Mouse (Mus musculus) liver, embryonic 14.5 days (tissue): ENCODE measurements around the gene Fam92b. TPM values are rescaled to one million over a fixed set of nuclear protein-coding genes. Genes with fewer than 3 reads are reported as not detected.

ENCODE experiments used
- ATAC-seq: fragments of 200-750 bp; cut with Nextera tagmentation; 2 replicates; pipeline ENCODE4 v1.8.0; 2017; ENCODE audit warnings: moderate number of reproducible peaks, mild to moderate bottlenecking, moderate library complexity; ENCODE audit not compliant: insufficient read depth
- DNase-seq, 3 experiments: peaks; one replicate each; pipeline ENCODE4 v3.0.0-alpha.2; 2012 to 2013; ENCODE audit warnings: low read depth in 3 of 3, low spot score in 3 of 3
- H3K27ac ChIP-seq: fragments of 300-500 bp; sonication (generic); 2 replicates; pipeline ENCODE4 v1.5.1; 2014; ENCODE audit warnings: moderate library complexity, mild to moderate bottlenecking, control low read depth, inconsistent platforms
- H3K27me3 ChIP-seq: fragments of 300-500 bp; sonication (generic); 2 replicates; pipeline ENCODE4 v1.6.1; 2014; ENCODE audit warnings: mild to moderate bottlenecking, low read length, moderate library complexity; ENCODE audit not compliant: control insufficient read depth, insufficient read depth
- H3K36me3 ChIP-seq: fragments of 300-500 bp; sonication (generic); replicated peaks from 2 replicates; pipeline ENCODE4 v1.6.1; 2014; ENCODE audit warnings: low read depth; ENCODE audit not compliant: control insufficient read depth, insufficient read depth
- H3K4me1 ChIP-seq, 2 experiments: fragments of 200-500 bp in 1 of 2; fragments of 300-500 bp in 1 of 2; sonication (generic) in 1 of 2; replicated peaks; 2 replicates each; pipeline ENCODE4 v1.6.1; 2012 to 2014; ENCODE audit warnings: antibody characterized with exemption in 1 of 2, inconsistent platforms in 1 of 2, low read length in 1 of 2; ENCODE audit not compliant: control insufficient read depth in 2 of 2, insufficient read depth in 2 of 2
- H3K4me2 ChIP-seq: fragments of 300-500 bp; sonication (generic); 2 replicates; pipeline ENCODE4 v1.6.1; 2014; ENCODE audit warnings: low read depth, mild to moderate bottlenecking, control low read depth, moderate library complexity
- H3K4me3 ChIP-seq, 2 experiments: fragments of 200-500 bp in 1 of 2; fragments of 300-500 bp in 1 of 2; sonication (generic) in 1 of 2; 2 replicates each; pipeline ENCODE4 v1.5.1; 2012 to 2014; ENCODE audit warnings: low read depth in 2 of 2, low read length in 2 of 2, mild to moderate bottlenecking in 2 of 2, control low read depth in 1 of 2, inconsistent platforms in 1 of 2, moderate library complexity in 1 of 2; ENCODE audit not compliant: insufficient read depth in 1 of 2
- H3K9ac ChIP-seq: fragments of 300-500 bp; sonication (generic); replicated peaks from 2 replicates; pipeline ENCODE4 v1.6.1; 2014; ENCODE audit warnings: mild to moderate bottlenecking, control low read depth, moderate library complexity
- H3K9me3 ChIP-seq: fragments of 300-500 bp; sonication (generic); 2 replicates; pipeline ENCODE4 v1.6.1; 2016; ENCODE audit warnings: low read length, mixed read lengths; ENCODE audit not compliant: control insufficient read depth
- CTCF ChIP-seq: IDR thresholded peaks from 2 replicates; pipeline ENCODE4 v1.5.1; 2016; ENCODE audit warnings: antibody characterized with exemption, low read depth, control low read depth
- EP300 ChIP-seq: IDR thresholded peaks from 2 replicates; pipeline ENCODE4 v1.6.1; 2016; ENCODE audit warnings: antibody characterized with exemption, low read depth
- WGBS: fragments of 180-500 bp; shearing (Covaris S2); extraction: QIAGEN DNeasy Blood & Tissue Kit; methylation state at CpG from one replicate; pipeline ENCODE4 v1.1.7; 2014; ENCODE audit not compliant: insufficient replicate concordance; 5-methylcytosine and 5-hydroxymethylcytosine counted together
- polyA plus RNA-seq, 2 experiments: library from polyadenylated mRNA; depleted of rRNA in 1 of 2; stranded (reverse) in 1 of 2; unstranded in 1 of 2; fragments of >200 nt; fragmentation: Nextera tagmentation in 1 of 2; extraction: Ambion mirVana in 1 of 2; gene quantifications; 2 replicates each; pipeline versions ENCODE4 v1.2.1 to v1.2.3; 2012 to 2014

The Fam92b gene
- polyA plus RNA-seq, 2 experiments = not detected

DNA sequence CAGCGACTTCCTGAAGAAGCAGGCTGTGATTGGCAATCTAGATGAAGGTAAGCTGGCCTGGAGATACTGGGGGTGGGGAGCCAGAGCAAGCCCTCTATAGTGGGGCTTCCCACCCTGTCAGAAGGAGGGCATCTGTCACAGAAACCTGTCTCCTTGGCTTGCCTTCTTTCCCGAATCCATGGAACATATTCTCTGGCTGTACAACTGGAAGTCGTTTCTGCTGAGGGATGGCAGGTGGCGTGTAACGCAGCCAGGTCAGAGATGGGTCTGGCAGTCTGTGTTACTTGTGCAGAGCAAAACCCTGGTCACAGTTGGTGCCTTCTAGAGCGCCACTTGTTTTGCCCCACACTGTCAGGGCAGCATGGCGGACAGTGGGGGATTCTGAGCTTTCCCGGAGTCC, 16.9 kb downstream of the Fam92b start:
- Histone ChIP-seq H3K9ac (no peak overlapping the region), H3K27ac (no peak overlapping the region), H3K4me1 (no peaks in the 10 kb centered on the region), H3K4me3 (no peak overlapping the region), H3K9me3 (no peaks in the 10 kb centered on the region), H3K36me3 (no peaks in the 10 kb centered on the region), H3K27me3 (no peaks in the 10 kb centered on the region), H3K4me2 (no peak overlapping the region)
- TF ChIP-seq CTCF = no peak
- TF ChIP-seq EP300 = no peak
- no peak for DNase-seq
- no peak for ATAC-seq
- 62% methylated on average over 8 of the region's 8 CpGs for WGBS

DNA sequence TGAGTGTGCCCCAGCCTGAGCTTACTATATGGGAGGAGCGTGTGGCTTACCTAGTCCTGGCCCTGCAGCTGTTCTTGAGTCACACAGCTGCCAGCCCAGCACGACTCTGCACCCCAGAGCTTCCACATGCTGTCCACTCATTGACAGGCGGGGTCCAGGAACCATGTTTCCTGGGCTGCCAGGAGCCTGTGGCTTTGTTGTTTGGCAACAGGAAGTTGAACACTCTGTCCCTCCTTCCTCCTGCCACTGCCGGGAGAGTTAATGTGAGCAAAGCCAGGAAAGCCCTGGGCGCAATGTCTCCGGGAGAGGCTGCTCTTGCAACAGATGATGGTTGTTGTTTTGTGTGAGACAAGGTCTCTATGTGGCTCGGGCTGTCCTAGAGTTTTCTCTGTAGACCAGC, 24.6 kb downstream of the Fam92b start:
- Histone ChIP-seq H3K9ac (no peak overlapping the region), H3K36me3 (no peaks in the 10 kb centered on the region), H3K4me1 (no peaks in the 10 kb centered on the region), H3K4me3 (no peak overlapping the region), H3K27ac (no peak overlapping the region), H3K4me2 (no peak overlapping the region), H3K9me3 (no peaks in the 10 kb centered on the region), H3K27me3 (no peaks in the 10 kb centered on the region)
- ATAC-seq = no peak
- no peak for TF ChIP-seq EP300
- no peak for TF ChIP-seq CTCF
- DNase-seq = peak in 2 of 3 experiments; percentile 1 to 16
- 16% methylated on average over 7 of the region's 7 CpGs for WGBS

DNA sequence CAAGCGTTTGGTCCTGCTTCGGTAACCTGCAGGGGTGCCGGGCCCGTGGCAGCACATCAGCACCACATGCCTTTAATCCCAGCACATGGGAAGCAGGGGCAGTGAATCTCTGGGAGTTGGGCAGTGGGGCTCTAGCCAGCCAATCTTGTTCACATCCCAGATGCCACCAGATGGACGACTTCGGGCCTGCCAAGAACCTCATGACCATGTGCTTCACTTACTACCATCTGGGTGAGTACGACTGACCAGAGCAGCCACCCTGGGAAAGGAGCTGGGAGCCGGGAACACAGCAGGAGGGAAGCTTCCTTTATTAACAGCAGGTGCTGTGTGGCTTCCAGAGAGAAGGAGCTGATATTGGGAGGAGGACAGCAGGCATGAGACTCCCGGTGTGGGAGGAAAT, 26.1 kb downstream of the Fam92b start:
- H3K27ac ChIP-seq = no peak overlapping the region
- H3K4me2 ChIP-seq = no peak overlapping the region
- DNase-seq (no peak), ATAC-seq (no peak)
- H3K4me3 ChIP-seq = no peak overlapping the region
- no peak overlapping the region for H3K9ac ChIP-seq
- H3K27me3 ChIP-seq = no peaks in the 10 kb centered on the region
- H3K4me1 ChIP-seq = no peaks in the 10 kb centered on the region
- WGBS = 64% methylated on average over 9 of the region's 9 CpGs
- H3K36me3 ChIP-seq = no peaks in the 10 kb centered on the region
- TF ChIP-seq EP300 (no peak), CTCF (no peak)
- no peaks in the 10 kb centered on the region for H3K9me3 ChIP-seq

DNA sequence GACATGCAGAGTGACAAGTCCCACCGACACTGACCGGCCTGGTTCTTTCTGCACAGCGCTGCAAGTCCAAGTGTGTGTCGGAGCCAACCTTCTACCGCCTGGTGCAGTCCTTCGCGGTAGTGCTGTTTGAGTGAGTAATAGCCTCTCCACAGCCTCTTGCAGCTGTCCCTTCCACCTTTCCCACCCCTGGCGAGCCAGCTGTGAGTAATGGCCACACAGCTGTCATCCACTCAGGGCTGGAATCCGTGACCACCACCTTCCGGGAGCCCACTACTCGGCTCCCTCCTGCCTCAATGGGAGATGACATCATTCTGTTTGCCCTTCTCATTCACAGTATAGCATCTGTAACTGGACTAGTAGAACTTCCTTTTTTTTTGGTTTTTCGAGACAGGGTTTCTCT, 27.2 kb downstream of the Fam92b start:
- Histone ChIP-seq H3K36me3 (no peaks in the 10 kb centered on the region), H3K4me2 (no peak overlapping the region), H3K4me1 (no peaks in the 10 kb centered on the region), H3K4me3 (no peak overlapping the region), H3K27me3 (no peaks in the 10 kb centered on the region), H3K9ac (no peak overlapping the region), H3K9me3 (no peaks in the 10 kb centered on the region), H3K27ac (no peak overlapping the region)
- WGBS = 33% methylated on average over 12 of the region's 12 CpGs
- TF ChIP-seq EP300 = no peak
- TF ChIP-seq CTCF = no peak
- ATAC-seq (no peak), DNase-seq (no peak)

DNA sequence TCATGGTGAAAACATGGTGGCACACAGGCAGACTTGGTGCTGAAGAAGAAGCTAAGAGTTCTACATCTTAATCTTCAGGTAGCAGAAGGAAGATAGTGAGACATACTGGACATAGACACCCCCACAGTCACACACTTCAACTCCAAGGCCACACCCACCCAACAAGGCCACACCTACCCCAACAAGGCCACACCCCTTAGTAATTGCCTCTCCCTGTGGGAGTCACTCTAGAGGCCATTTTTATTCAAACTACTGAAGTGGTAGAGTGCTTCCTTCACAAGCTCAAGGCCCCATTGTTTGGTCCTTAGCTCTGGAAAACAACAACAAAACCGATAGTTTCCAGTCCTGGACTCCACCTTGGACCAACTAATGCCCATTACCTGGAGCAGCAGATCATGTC, 31.2 kb downstream of the Fam92b start:
- Histone ChIP-seq H3K4me1 (no peaks in the 10 kb centered on the region), H3K4me3 (no peak overlapping the region), H3K9ac (no peak overlapping the region), H3K27me3 (no peaks in the 10 kb centered on the region), H3K27ac (no peak overlapping the region), H3K36me3 (no peaks in the 10 kb centered on the region), H3K4me2 (no peak overlapping the region), H3K9me3 (no peaks in the 10 kb centered on the region)
- TF ChIP-seq CTCF (no peak), EP300 (no peak)
- ATAC-seq (no peak), DNase-seq (no peak)
- WGBS = 54% methylated on average over 1 of the region's 1 CpGs
